Mouse (Mus musculus): ENCODE data around the gene Erh. TPM values are rescaled to one million over a fixed set of nuclear protein-coding genes. Genes with fewer than 3 reads are reported as not detected.

Erh gene
- total RNA-seq, 2 experiments from 2014 or later: 4.9 to 23.9 TPM

DNA sequence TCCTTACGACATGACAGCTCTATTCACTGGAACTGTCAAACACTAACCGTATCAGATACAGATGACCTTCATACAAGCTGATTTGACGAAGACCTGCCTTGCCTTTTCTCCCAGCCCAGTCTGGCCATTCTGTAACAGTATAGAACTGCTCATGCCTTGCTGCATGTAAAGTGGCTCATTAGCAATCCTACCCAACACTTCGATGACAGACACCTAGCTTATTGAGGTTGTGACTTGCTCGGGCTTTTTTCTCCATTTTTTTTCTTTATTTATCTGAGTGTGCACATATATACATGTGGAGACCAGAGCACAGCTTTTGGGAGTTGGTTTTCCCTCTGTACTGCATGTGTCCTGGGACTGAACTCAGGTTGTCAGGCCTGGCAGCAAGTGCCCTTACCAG, 12.4 kb downstream of the Erh start:
- ATAC-seq (replicated peaks; ENCODE audit: low FRiP score, poor library complexity, severe bottlenecking): no peak

DNA sequence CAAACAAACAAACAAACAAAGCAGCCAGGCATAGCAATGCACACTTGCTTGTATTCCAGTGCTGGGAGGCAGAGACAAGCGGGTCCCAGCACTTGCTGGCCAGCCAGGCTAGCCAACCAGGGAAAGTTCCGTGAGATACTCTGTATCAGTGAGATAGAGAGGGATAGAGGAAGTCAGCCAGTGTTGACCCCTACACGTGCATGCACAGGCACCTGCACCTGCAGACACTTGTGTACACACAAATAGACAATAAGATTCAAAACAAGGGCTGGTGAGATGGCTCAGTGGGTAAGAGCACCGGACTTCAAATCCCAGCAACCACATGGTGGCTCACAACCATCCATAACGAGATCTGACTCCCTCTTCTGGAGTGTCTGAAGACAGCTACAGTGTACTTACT, 23.6 kb downstream of the Erh start:
- no peak for ATAC-seq (replicated peaks; ENCODE audit: low FRiP score, poor library complexity, severe bottlenecking)

DNA sequence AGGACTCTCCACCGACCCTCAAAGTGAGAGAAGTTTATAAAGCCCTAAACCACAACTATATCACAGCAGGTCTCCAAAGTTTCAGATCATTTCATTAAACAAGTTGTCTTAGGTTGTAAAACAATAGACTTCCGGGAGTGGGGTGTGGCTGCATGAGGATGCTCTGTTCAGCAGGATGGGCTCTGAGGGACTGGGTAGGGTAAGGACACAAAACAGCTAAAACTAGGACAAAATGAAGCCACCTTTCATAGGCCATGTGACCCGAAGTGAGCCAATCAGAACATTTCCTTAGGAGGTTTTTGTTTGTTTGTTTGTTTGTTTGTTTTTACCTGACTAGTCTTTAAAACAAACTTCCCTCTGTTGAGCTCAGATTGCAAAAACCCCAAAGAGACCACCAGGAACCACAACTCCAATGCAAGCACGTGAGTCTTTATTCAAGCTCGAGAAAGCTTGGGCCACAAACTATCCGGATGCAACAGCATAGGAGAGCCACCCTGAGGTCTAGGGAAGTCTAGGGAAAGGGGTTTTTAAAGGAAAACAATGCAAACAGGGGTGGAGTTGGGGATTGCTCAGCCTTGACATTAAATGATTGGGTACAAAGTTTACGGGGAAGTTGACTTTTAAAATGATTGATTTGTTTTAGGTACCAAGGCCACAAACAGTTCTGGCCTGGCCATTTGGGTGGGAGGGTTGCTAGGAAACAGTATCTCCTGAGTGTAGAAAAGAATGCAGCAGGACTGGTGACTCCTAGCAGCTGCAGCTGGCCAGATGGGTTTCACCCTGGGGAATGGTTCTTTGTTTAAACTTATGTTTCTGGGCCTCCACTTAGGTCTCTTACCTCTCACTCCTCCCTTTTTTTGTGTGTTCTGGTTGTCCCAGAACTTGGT, 28.5 kb downstream of the Erh start:
- no peak for ATAC-seq (replicated peaks; ENCODE audit: low FRiP score, poor library complexity, severe bottlenecking)

- ATAC-seq (replicated peaks; ENCODE audit: low FRiP score, poor library complexity, severe bottlenecking): no peak
These were observed 31.9 kb downstream of the Erh start for GRCm38 (mm10) chr12:80612113-80612791.

DNA sequence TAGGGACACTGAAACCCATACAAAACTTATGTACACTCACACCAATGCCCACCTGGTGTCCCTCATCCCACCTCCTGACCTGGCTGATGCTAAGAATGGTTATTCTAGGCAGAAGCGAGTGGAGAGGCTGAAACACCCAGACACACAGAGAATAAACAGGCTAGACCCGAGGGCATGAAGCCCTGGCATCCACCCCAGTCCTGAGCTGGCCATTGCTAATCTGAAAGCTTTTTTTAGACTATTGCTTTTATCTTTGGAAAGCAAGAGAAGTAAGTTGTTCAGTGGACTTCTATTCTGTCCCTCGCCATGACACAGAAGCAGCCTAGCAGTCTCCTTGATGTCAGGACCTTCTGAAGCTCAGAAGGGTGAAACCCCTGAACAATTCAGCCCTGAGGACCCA, 34.2 kb downstream of the Erh start:
- no peak for ATAC-seq (replicated peaks; ENCODE audit: low FRiP score, poor library complexity, severe bottlenecking)

GRCm38 (mm10) chr12:80608576-80608975, 35.6 kb downstream of the Erh start:
- no peak for ATAC-seq (replicated peaks; ENCODE audit: low FRiP score, poor library complexity, severe bottlenecking)

- ATAC-seq (replicated peaks; ENCODE audit: low FRiP score, poor library complexity, severe bottlenecking): no peak
These were observed 39.9 kb downstream of the Erh start for GRCm38 (mm10) chr12:80604218-80604617.

- no peak for ATAC-seq (replicated peaks; ENCODE audit: low FRiP score, poor library complexity, severe bottlenecking)
These were observed 40.6 kb downstream of the Erh start for GRCm38 (mm10) chr12:80603566-80603965.

DNA sequence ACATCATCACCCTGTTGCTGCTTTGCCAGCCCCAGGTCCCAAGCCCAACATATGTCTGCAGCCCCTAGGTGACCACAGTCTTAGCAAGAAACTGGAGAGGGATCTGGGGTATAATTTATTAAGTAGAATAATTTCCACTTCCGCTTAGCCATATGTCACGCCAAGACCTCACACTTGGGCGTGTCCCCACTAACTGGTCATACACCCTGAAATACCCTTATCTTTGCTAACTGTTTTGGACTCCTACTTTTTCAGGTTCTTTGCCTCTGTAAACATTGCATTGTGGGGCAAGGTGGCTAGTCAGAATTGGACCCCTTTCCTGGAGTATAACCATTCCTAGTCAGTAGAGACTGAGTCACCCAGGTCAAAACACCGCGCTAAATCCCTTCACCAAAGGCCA, 41.7 kb downstream of the Erh start:
- peak; percentile 85 for ATAC-seq (replicated peaks; ENCODE audit: low FRiP score, poor library complexity, severe bottlenecking)

DNA sequence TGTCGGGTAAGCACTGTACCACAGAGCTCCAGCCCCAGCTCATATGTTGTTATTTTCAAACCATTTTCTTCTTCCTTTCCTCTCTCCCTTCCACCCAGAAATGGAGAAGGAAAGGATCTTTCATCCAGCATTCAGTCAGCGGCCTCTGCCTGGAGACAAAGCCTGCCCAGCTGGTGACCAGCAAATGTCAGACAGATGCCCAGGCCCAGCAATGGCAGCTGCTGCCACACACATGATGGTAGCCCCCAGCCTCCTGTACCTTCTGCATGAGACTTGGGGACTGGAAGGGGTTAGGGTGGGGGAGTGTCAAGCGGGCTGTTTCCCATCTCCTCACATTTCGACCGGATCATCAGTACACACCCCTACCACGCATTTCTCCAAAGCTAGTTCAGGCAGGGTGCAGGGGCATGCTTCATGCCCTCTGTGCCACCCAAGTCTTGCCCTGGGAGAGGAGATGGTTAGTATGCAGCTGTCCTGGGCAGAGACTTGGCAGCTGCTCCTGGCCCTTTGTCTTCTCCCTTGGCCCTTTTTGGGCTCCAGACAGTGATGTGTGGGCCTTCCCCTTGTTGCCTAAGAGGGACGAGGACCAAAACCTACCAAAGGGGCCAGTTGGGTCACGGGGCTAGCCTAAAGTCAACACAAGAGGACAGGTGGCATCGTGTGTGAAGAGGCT, 42.4 kb downstream of the Erh start:
- ATAC-seq (replicated peaks; ENCODE audit: low FRiP score, poor library complexity, severe bottlenecking): no peak

DNA sequence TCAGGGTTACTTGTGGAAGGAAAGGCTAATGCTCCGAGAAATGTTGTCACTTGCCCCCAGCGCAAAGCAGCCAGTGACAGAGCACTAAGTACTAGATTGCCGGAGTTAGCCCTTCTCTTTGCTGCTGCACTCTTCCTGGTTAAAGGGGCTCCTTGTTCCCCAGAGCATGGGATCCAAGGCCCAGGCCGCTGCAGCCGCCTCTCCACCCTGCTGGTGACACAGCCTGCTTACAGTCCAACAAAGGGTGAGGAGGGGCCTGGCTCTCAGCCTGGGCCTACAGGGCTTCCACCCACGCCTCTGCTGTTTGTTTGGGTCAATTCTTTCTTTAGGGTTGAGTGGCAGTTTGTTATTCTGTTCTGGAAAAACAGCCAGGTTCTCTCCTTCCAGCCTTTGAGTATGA, 45.4 kb downstream of the Erh start:
- ATAC-seq (replicated peaks; ENCODE audit: low FRiP score, poor library complexity, severe bottlenecking): no peak

DNA sequence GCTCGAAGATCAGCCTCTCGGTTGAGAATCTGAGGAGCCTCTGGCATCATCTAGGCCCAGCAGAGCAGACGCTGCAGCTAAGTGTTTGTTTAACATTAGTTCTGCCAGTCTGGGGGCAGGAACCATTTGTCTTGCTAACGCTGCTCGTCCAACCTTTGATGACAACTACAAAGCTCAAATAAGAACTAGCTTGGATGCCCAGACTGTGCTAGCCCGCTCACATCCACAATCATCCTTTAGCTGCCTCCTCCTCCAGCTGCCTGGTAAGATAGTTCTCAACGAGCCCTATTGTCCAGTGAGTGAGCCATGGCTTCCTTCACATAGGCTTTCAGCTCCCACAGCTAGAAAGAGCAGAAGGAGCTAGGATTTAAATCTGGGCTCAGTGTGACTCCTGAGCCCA, 45.9 kb downstream of the Erh start:
- ATAC-seq (replicated peaks; ENCODE audit: low FRiP score, poor library complexity, severe bottlenecking): no peak

GRCm38 (mm10) chr12:80595968-80596367, 48.2 kb downstream of the Erh start:
- ATAC-seq (replicated peaks; ENCODE audit: low FRiP score, poor library complexity, severe bottlenecking): peak; percentile 31

- peak; percentile 75 for ATAC-seq (replicated peaks; ENCODE audit: low FRiP score, poor library complexity, severe bottlenecking)
These were observed 48.6 kb downstream of the Erh start for GRCm38 (mm10) chr12:80595566-80595965.

- no peak for ATAC-seq (replicated peaks; ENCODE audit: low FRiP score, poor library complexity, severe bottlenecking)
These were observed 49.4 kb downstream of the Erh start for GRCm38 (mm10) chr12:80594781-80595180.

DNA sequence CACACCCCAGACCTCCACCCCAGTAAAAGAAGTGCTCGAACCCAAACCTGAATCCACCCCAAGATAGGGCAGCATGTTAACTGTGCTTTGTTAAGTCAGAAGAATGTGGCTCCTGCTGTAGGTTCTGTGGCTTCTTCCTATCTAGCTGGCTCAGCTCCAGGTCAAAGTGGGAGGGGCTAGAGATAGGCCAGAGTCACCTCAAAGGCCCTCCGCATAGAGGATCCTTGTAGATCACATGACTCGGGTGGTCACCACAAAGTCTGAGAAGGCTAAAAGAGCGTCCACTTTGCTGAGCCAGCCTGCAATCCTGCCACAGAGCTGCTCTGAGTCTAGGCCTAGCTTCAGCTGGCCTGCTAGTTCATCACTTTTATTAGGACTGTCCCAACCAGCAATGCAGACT, 50.0 kb downstream of the Erh start:
- peak; percentile 81 for ATAC-seq (replicated peaks; ENCODE audit: low FRiP score, poor library complexity, severe bottlenecking)

DNA sequence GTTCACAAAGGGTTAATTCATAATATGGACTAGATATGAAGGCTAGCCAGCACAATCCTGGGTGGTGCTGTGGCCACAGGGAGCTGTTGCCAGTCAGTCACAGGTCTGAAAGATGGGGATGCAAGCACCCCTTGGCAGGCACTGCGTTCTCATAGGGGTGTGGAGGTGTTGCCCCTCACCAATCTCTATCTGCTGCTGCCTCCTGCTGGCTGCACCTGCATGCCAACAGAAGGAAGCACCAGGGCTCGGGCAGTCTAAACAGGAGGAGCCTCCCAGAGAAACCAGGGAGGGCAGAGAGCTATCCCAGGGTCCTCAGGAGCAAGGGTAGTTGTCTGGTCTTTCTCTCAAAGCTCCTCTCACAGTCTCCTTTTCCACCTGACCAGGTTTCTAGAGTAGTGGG, 59.2 kb downstream of the Erh start:
- no peak for ATAC-seq (replicated peaks; ENCODE audit: low FRiP score, poor library complexity, severe bottlenecking)

Measured in erythroid progenitor cell, adult 5-6 weeks (primary cell).